Comparison of ENCODE assay signal across 9 mouse cellular contexts in the genomic region with DNA sequence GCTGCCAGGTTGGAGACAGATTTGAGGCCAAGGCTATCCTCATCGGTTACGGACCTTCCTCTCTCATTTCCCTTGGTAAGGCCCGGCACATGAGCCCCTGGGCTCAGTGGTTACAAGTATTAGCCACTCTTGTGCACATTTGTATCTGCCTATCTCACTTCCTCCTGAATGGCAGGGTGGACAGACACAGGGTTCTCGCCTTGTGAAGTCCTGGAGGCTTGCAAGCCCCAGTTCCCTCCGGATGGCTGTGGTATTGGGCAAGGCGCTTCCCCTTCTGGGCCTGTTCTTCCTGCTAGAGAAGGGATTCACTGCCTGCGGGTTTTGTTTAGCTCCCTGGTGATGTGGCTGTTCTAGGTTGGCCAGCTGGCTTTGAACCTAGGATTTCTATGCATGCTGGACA. TPM values are rescaled to one million over a fixed set of nuclear protein-coding genes. Genes with fewer than 3 reads are reported as not detected.
DNase-seq lines count a peak whose midpoint lies in the region; ATAC-seq lines count a peak whose summit lies in the region.
"Had no signal": no experiment of that assay in that cellular context is flagged by ENCODE, and none has a peak within 500 bp of the region (broad histone marks: within the 10 kb centered on the region; RNA-seq: fewer than 3 reads in every experiment).

No protein-coding gene starts in this region.

- H3K9ac ChIP-seq in lung, embryonic 15.5 days = no peak overlapping the region

- H3K4me1 ChIP-seq in lung, embryonic 15.5 days = peaks cover 71% of the 10 kb centered on the region

- WGBS in lung, embryonic 15.5 days = 70% methylated on average over 7 of the region's 7 CpGs

- H3K27me3 ChIP-seq in lung, embryonic 15.5 days = no peaks in the 10 kb centered on the region

- no peak for ATAC-seq in lung, embryonic 15.5 days (ENCODE audit: borderline replicate concordance, extremely low read depth, low FRiP score, low TSS enrichment)
- ATAC-seq in hematopoietic stem cell, adult 5-6 weeks (replicated peaks in 1 of 2; ENCODE audit: insufficient read depth in 1 of 2, low FRiP score in 2 of 2, low TSS enrichment in 1 of 2, low read depth in 1 of 2, poor library complexity in 2 of 2, severe bottlenecking in 2 of 2) = peak; percentile 9 to 37; a peak in 3 of 4 replicates
- ATAC-seq in activated CD4-positive, CD25-positive, alpha-beta regulatory T cell, adult 4 months = no peak
- ATAC-seq in CD4-positive, CD25-positive, alpha-beta regulatory T cell, adult 4 months = no peak

- DNase-seq in adrenal gland, postnatal 25 days = peak; percentile 3
- DNase-seq in adrenal gland, adult 8-10 months = no peak
- DNase-seq in lung, postnatal 25 days (ENCODE audit: low spot score) = no peak
- peak; percentile 48 for DNase-seq in skeletal muscle tissue, adult 2 months (ENCODE audit: low read depth, low spot score)
- DNase-seq: kidney, postnatal 4 days had no signal

- no peak overlapping the region for H3K4me2 ChIP-seq in lung, embryonic 15.5 days

- no peaks in the 10 kb centered on the region for H3K36me3 ChIP-seq in lung, embryonic 15.5 days

- H3K9me3 ChIP-seq in lung, embryonic 15.5 days = no peaks in the 10 kb centered on the region

- peak overlapping the region; percentile 26; the same call in 1 of the 2 replicates for H3K27ac ChIP-seq in lung, embryonic 15.5 days

- no peak overlapping the region for H3K4me3 ChIP-seq in lung, embryonic 15.5 days

RNA-seq across cellular contexts. Expression of gene Tpst2, which starts 3.7 kb away (rescaled TPM):
- 144 and 210 TPM in 2 replicates for total RNA-seq in adrenal gland, postnatal 25 days (2021)
- 100 to 1,000 TPM; 143 to 211 (median 173) TPM for total RNA-seq in adrenal gland, adult 8-10 months (2022)
- 55.8 and 61.0 TPM in 2 replicates for polyA plus RNA-seq in lung, embryonic 15.5 days (2015; fragmentation: Nextera tagmentation; extraction: Ambion mirVana)
- 41.9 and 56.8 TPM in 2 replicates for total RNA-seq in hematopoietic stem cell, adult 5-6 weeks (2017)
- 10 to 100 TPM; 75.0 to 86.1 TPM for polyA plus RNA-seq in activated CD4-positive, CD25-positive, alpha-beta regulatory T cell, adult 4 months (2017; shearing (Covaris generic))
- 10 to 100 TPM; 58.0 to 61.9 TPM for polyA plus RNA-seq in CD4-positive, CD25-positive, alpha-beta regulatory T cell, adult 4 months (2017; shearing (Covaris generic))

RNA-seq across cellular contexts. Expression of gene Crybb1, which starts 24.5 kb away (rescaled TPM):
- 1.1 and 2.7 TPM in 2 replicates for total RNA-seq in adrenal gland, postnatal 25 days (2021)
- total RNA-seq in adrenal gland, adult 8-10 months (2022) = 1 to 10 TPM in 3 of 4 experiments, under 1 TPM in 1; 0.74 to 7.0 (median 2.6) TPM
- polyA plus RNA-seq in lung, embryonic 15.5 days (2015; fragmentation: Nextera tagmentation; extraction: Ambion mirVana) = 3.2 and 4.5 TPM in 2 replicates
- total RNA-seq in hematopoietic stem cell, adult 5-6 weeks (2017) = not detected in 2 replicates
- not detected for polyA plus RNA-seq in activated CD4-positive, CD25-positive, alpha-beta regulatory T cell, adult 4 months (2017; shearing (Covaris generic))
- polyA plus RNA-seq in CD4-positive, CD25-positive, alpha-beta regulatory T cell, adult 4 months (2017; shearing (Covaris generic)) = not detected

RNA-seq across cellular contexts. Expression of gene Cryba4, which starts 27.8 kb away (rescaled TPM):
- total RNA-seq in adrenal gland, postnatal 25 days (2021) = 14.8 and 16.5 TPM in 2 replicates
- 100 to 1,000 TPM in 1 of 4 experiments, 10 to 100 TPM in 3; 42.1 to 126 (median 66.3) TPM for total RNA-seq in adrenal gland, adult 8-10 months (2022)
- polyA plus RNA-seq in lung, embryonic 15.5 days (2015; fragmentation: Nextera tagmentation; extraction: Ambion mirVana) = 1.3 and 1.6 TPM in 2 replicates
- total RNA-seq in hematopoietic stem cell, adult 5-6 weeks (2017) = 0.63 TPM in 1 of 2 replicates, not detected in the other
- polyA plus RNA-seq in activated CD4-positive, CD25-positive, alpha-beta regulatory T cell, adult 4 months (2017; shearing (Covaris generic)) = not detected
- 1 to 10 TPM in 1 of 2 experiments, not detected in 1; 1.3 TPM for polyA plus RNA-seq in CD4-positive, CD25-positive, alpha-beta regulatory T cell, adult 4 months (2017; shearing (Covaris generic))

RNA-seq across cellular contexts. Expression of gene Tfip11, which starts 46.0 kb away (rescaled TPM):
- total RNA-seq in adrenal gland, postnatal 25 days (2021) = 33.3 and 38.6 TPM in 2 replicates
- 10 to 100 TPM; 36.2 to 44.0 (median 38.9) TPM for total RNA-seq in adrenal gland, adult 8-10 months (2022)
- 30.1 and 30.4 TPM in 2 replicates for polyA plus RNA-seq in lung, embryonic 15.5 days (2015; fragmentation: Nextera tagmentation; extraction: Ambion mirVana)
- 21.5 and 22.2 TPM in 2 replicates for total RNA-seq in hematopoietic stem cell, adult 5-6 weeks (2017)
- polyA plus RNA-seq in activated CD4-positive, CD25-positive, alpha-beta regulatory T cell, adult 4 months (2017; shearing (Covaris generic)) = 10 to 100 TPM; 11.8 to 18.4 TPM
- 10 to 100 TPM; 17.0 to 37.0 TPM for polyA plus RNA-seq in CD4-positive, CD25-positive, alpha-beta regulatory T cell, adult 4 months (2017; shearing (Covaris generic))

Comparison
In these comparisons a context has a peak if more than half of its experiments do, and no peak if none do; other contexts are left out.
1. DNase-seq: peak in adrenal gland, postnatal 25 days (single experiment) and skeletal muscle tissue, adult 2 months (single experiment); none in adrenal gland, adult 8-10 months (single experiment) and lung, postnatal 25 days (single experiment).
2. ATAC-seq: peak in hematopoietic stem cell, adult 5-6 weeks (2 of 2); none in lung, embryonic 15.5 days (single experiment), activated CD4-positive, CD25-positive, alpha-beta regulatory T cell, adult 4 months (single experiment) and CD4-positive, CD25-positive, alpha-beta regulatory T cell, adult 4 months (single experiment).